Mouse (Mus musculus) embryo, embryonic 9.5 days (tissue): ENCODE measurements at regions not wholly inside any gene's neighbourhood (a gene's known extent, or its start where the extent isn't known, plus 50 kb on each side); places are given as distances from the start of the nearest gene placed in this dataset.

ENCODE experiments used
- DNase-seq: peaks from one replicate; pipeline ENCODE4 v3.0.0-alpha.2; 2017; ENCODE audit errors: extremely low spot score

- no peak for DNase-seq
These were observed 116.0 kb upstream of the Dab2 start for GRCm38 (mm10) chr15:6183627-6184026.

- no peak for DNase-seq
These were observed 107.7 kb upstream of the Dab2 start for GRCm38 (mm10) chr15:6191845-6192244.

GRCm38 (mm10) chr15:6207239-6207638, 92.3 kb upstream of the Dab2 start:
- DNase-seq = no peak

- peak; percentile 40 for DNase-seq
These were observed 90.3 kb upstream of the Dab2 start for GRCm38 (mm10) chr15:6209301-6209700.

DNA sequence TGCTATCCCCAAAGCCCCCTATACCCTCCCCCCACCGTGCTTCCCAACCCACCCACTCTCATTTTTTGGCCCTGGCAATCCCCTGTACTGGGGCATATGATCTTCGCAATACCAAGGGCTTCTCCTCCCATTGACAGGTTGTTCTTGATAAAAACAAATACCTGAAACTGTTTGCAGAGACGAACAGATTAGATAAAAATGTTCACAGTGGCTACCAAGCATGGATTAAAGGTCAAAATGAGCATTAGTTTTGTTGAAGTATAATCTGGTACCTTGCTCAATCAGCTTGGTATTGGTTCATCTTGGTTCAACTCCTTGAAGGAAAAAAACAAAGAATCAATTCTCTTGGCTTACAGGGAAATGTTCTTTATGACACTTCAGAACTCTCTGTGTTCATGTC, 81.5 kb upstream of the Dab2 start:
- DNase-seq = no peak

GRCm38 (mm10) chr15:6225227-6225626, 74.4 kb upstream of the Dab2 start:
- DNase-seq = no peak

GRCm38 (mm10) chr15:6230618-6231017, 69.0 kb upstream of the Dab2 start:
- DNase-seq = no peak

DNA sequence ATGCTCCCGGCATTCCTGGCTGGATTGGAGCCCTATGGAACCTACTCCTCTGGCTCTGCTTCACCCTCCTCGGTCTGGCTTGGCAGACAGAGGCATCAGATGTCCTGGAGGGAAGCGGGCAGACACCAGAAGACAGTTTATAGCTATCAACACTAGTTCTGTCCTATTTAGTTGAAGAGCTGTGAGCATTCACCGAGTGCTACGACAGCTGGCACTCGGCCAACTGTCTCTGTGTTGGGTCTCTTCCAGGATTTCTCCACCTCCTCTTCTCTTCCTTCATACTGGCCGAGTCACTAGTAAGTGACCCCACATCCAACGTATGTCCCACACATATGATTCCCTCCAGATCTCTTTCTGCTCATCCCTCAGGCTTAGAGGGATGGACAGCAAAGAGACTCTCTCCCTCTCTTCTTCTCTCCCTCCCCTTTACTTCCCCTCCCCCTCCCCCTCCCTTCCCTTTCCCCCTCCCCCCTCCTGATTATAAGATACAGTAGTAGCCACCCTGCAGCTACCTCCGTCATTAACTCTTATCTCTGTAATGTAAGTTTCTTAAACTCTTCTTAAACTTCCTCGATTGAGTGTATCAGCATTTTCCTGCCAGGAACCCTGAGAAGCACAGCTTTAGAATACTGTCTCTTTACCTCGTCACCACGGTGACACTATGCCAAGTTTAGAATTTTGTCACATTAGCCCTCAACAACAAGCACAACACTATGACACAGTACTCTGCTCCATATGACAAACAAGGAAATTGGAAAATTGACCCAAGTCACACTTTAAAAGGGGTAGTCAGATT, 68.1 kb upstream of the Dab2 start:
- DNase-seq = no peak

GRCm38 (mm10) chr15:6233621-6234020, 66.0 kb upstream of the Dab2 start:
- DNase-seq = no peak

DNA sequence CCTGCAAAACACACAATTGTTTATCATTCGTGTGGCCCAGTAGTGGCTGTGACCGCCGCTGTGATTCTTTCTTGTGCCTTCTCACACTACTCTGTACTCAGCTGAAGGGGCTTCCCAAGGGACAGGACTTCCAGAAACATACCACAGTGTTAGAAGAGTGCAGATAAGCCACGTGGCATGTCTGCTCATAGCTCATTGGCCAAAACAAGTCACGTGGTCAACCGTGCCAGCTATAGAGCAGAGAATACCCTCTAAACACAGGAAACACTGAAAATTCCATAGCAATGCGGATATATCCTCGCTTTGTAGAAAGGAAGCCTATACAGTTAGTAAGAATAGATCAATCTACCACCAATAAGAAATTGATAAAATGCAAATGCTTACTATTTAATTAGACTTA, 63.0 kb upstream of the Dab2 start:
- DNase-seq = no peak

GRCm38 (mm10) chr15:6237726-6238125, 61.9 kb upstream of the Dab2 start:
- no peak for DNase-seq

GRCm38 (mm10) chr15:6238133-6238532, 61.5 kb upstream of the Dab2 start:
- peak; percentile 79 for DNase-seq

GRCm38 (mm10) chr15:6238755-6239154, 60.8 kb upstream of the Dab2 start:
- no peak for DNase-seq

- no peak for DNase-seq
These were observed 57.5 kb upstream of the Dab2 start for GRCm38 (mm10) chr15:6242132-6242531.

DNA sequence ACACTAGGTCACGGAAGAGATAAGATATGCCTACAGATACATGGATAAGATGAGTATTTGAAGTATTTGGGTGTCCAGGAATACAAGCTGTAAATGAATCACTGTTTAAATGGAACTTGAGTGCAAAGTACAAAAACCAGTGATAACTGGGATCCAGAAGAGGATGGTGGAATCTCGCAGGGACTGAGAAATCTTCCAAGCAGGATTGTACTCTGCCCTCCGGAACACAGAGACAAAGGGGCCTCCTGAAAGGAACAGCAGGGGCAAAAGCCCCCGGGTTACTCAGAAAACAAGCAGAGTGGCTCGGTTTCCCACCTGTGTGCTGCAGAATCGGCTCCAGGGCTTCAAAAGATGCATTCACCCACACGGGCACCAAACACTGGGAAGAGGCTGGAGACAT, 55.2 kb upstream of the Dab2 start:
- no peak for DNase-seq

- DNase-seq = no peak
These were observed 53.4 kb upstream of the Dab2 start for GRCm38 (mm10) chr15:6245950-6246894.

- no peak for DNase-seq
These were observed 51.1 kb upstream of the Dab2 start for GRCm38 (mm10) chr15:6248470-6248869.
